Mouse (Mus musculus) intestine, postnatal 0 days (tissue): ENCODE results near the gene Foxj3. TPM values are rescaled to one million over a fixed set of nuclear protein-coding genes. Genes with fewer than 3 reads are reported as not detected.

Source experiments
- ATAC-seq: fragments of 200-750 bp; cut with Nextera tagmentation; 2 replicates; pipeline ENCODE4 v1.8.0; 2017; ENCODE audit warnings: mild to moderate bottlenecking, moderate TSS enrichment, moderate library complexity
- H3K27ac ChIP-seq: fragments of 300-500 bp; sonication (generic); 2 replicates; pipeline ENCODE4 v1.5.1; 2014; ENCODE audit warnings: mild to moderate bottlenecking, low read depth, low read length, moderate library complexity
- H3K27me3 ChIP-seq: fragments of 300-500 bp; sonication (generic); replicated peaks from 2 replicates; pipeline ENCODE4 v1.6.1; 2014; ENCODE audit warnings: low read length, mixed read lengths; ENCODE audit not compliant: control insufficient read depth, insufficient read depth
- H3K36me3 ChIP-seq: fragments of 300-500 bp; sonication (generic); 2 replicates; pipeline ENCODE4 v1.6.1; 2014; ENCODE audit warnings: mild to moderate bottlenecking, moderate library complexity; ENCODE audit not compliant: control insufficient read depth, insufficient read depth
- H3K4me1 ChIP-seq: fragments of 300-500 bp; sonication (generic); replicated peaks from 2 replicates; pipeline ENCODE4 v1.6.1; 2014; ENCODE audit warnings: antibody characterized with exemption, low read length, mixed read lengths; ENCODE audit not compliant: control insufficient read depth, insufficient read depth
- H3K4me2 ChIP-seq: fragments of 300-500 bp; sonication (generic); replicated peaks from 2 replicates; pipeline ENCODE4 v1.6.1; 2014; ENCODE audit warnings: low read depth, mild to moderate bottlenecking, moderate library complexity
- H3K4me3 ChIP-seq: fragments of 300-500 bp; sonication (generic); 2 replicates; pipeline ENCODE4 v1.5.1; 2014; ENCODE audit warnings: low read depth, low read length
- H3K9ac ChIP-seq: fragments of 300-500 bp; sonication (generic); 2 replicates; pipeline ENCODE4 v1.6.1; 2014; ENCODE audit warnings: mild to moderate bottlenecking, low read depth, low read length
- H3K9me3 ChIP-seq: fragments of 300-500 bp; sonication (generic); 2 replicates; pipeline ENCODE4 v1.6.1; 2016; ENCODE audit warnings: mixed run types; ENCODE audit not compliant: control insufficient read depth
- CTCF ChIP-seq: sonication (generic); IDR thresholded peaks from 2 replicates; pipeline ENCODE4 v1.5.1; 2016; ENCODE audit warnings: low read depth, mild to moderate bottlenecking, control low read depth, antibody characterized with exemption, moderate library complexity
- WGBS: fragments of 180-500 bp; shearing (Covaris S2); extraction: QIAGEN DNeasy Blood & Tissue Kit; methylation state at CpG from one replicate; pipeline ENCODE4 v1.1.7; 2014; 5-methylcytosine and 5-hydroxymethylcytosine counted together
- polyA plus RNA-seq: library from polyadenylated mRNA; unstranded; fragments of >200 nt; fragmentation: Nextera tagmentation; extraction: Ambion mirVana; gene quantifications from 2 replicates; pipeline ENCODE4 v1.2.1, GENCODE M21; 2015

The Foxj3 gene
- polyA plus RNA-seq, 1 experiment from 2014 or later: 11.8 TPM

GRCm38 (mm10) chr4:119637176-119637845 lies 100.5 kb downstream of the Foxj3 start, which contains the start of gene Guca2a:
Gene Guca2a, plus strand, starts transcription at chr4:119637704.
- Histone ChIP-seq H3K4me3 (peak within 1 kb of the TSS; percentile 13; the same call in 1 of the 2 replicates), H3K4me2 (peak within 1 kb of the TSS; percentile 52), H3K4me1 (peaks cover 5% of the 10 kb centered on the region; the same call in 1 of the 2 replicates), H3K9me3 (no peaks in the 10 kb centered on the region), H3K27me3 (no peaks in the 10 kb centered on the region), H3K36me3 (no peaks in the 10 kb centered on the region), H3K9ac (peak within 1 kb of the TSS; percentile 17; the same call in 1 of the 2 replicates), H3K27ac (peak within 1 kb of the TSS; percentile 68)
- 57% methylated on average over 4 of the region's 4 CpGs for WGBS
- peak; percentile 79 for ATAC-seq
- no peak for TF ChIP-seq CTCF

DNA sequence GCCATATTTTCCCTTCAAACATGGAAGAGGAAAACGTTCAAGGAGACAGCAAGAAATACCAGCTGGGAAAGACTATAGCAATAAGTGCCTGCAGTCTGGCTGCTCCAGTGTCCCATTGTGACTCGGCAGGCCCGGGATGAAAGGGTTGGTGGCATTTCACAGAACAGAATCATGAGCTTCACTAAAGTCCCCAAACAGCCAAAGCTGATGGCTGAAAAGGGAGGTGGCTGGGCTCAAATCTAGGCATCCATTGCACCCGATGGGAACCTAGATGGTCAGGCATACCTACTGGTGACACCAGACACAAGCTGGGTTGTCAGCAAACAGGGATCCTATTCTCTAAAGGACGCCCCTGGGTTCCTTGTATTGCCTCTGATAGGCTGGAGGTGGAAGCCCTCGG lies 101.1 kb downstream of the Foxj3 start:
- H3K9me3 ChIP-seq: no peaks in the 10 kb centered on the region
- H3K4me3 ChIP-seq: peak overlapping the region; percentile 13; the same call in 1 of the 2 replicates
- WGBS: 71% methylated on average over 6 of the region's 6 CpGs
- no peak for ATAC-seq
- H3K9ac ChIP-seq: peak overlapping the region; percentile 17; the same call in 1 of the 2 replicates
- peak overlapping the region; percentile 68; the same call in 1 of the 2 replicates for H3K27ac ChIP-seq
- peaks cover 5% of the 10 kb centered on the region; the same call in 1 of the 2 replicates for H3K4me1 ChIP-seq
- no peaks in the 10 kb centered on the region for H3K36me3 ChIP-seq
- peak overlapping the region; percentile 52 for H3K4me2 ChIP-seq
- no peak for TF ChIP-seq CTCF
- H3K27me3 ChIP-seq: no peaks in the 10 kb centered on the region

GRCm38 (mm10) chr4:119638656-119639055 lies 101.9 kb downstream of the Foxj3 start:
- no peak for TF ChIP-seq CTCF
- Histone ChIP-seq H3K27ac (no peak overlapping the region), H3K36me3 (no peaks in the 10 kb centered on the region), H3K4me1 (peaks cover 5% of the 10 kb centered on the region; the same call in 1 of the 2 replicates), H3K27me3 (no peaks in the 10 kb centered on the region), H3K9ac (no peak overlapping the region), H3K4me2 (peak overlapping the region; percentile 52), H3K4me3 (peak overlapping the region; percentile 13; the same call in 1 of the 2 replicates), H3K9me3 (no peaks in the 10 kb centered on the region)
- 56% methylated on average over 11 of the region's 11 CpGs for WGBS
- no peak for ATAC-seq

GRCm38 (mm10) chr4:119642666-119643065 lies 105.9 kb downstream of the Foxj3 start:
- H3K9me3 ChIP-seq: no peaks in the 10 kb centered on the region
- H3K4me3 ChIP-seq: no peak overlapping the region
- H3K27me3 ChIP-seq: no peaks in the 10 kb centered on the region
- H3K27ac ChIP-seq: no peak overlapping the region
- 85% methylated on average over 4 of the region's 4 CpGs for WGBS
- no peak for ATAC-seq
- H3K36me3 ChIP-seq: no peaks in the 10 kb centered on the region
- peaks cover 5% of the 10 kb centered on the region; the same call in 1 of the 2 replicates for H3K4me1 ChIP-seq
- no peak overlapping the region for H3K9ac ChIP-seq
- H3K4me2 ChIP-seq: no peak overlapping the region
- TF ChIP-seq CTCF: peak; percentile 48

DNA sequence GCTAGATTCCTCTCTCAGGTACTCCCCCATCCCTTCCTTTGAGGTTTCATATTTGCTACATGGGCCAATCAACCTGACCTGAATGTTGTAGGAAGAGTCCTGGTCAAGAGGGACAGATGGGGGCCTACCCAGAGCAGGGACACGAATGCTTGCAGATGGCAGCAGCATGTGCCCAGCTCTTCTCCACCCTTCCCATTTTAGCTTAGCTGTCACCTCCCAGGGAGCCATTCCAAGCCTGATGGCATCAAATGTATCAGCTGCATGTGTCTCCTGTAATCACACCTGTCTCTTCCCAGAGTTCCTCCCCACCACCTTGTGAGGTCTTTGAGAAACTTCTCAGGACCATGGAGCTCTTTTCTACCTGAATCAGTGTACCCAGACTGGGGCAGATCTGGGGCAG lies 120.2 kb downstream of the Foxj3 start:
- TF ChIP-seq CTCF: no peak
- no peak overlapping the region for H3K27ac ChIP-seq
- H3K27me3 ChIP-seq: no peaks in the 10 kb centered on the region
- H3K4me2 ChIP-seq: peak overlapping the region; percentile 48
- no peak overlapping the region for H3K4me3 ChIP-seq
- no peak overlapping the region for H3K9ac ChIP-seq
- 73% methylated on average over 1 of the region's 1 CpGs for WGBS
- H3K4me1 ChIP-seq: peaks cover 3% of the 10 kb centered on the region; the same call in 1 of the 2 replicates
- H3K36me3 ChIP-seq: no peaks in the 10 kb centered on the region
- H3K9me3 ChIP-seq: no peaks in the 10 kb centered on the region; the same call in 1 of the 2 replicates
- ATAC-seq: no peak

GRCm38 (mm10) chr4:119658246-119658645 lies 121.4 kb downstream of the Foxj3 start:
- Histone ChIP-seq H3K27ac (peak overlapping the region; percentile 86), H3K9ac (no peak overlapping the region), H3K27me3 (no peaks in the 10 kb centered on the region), H3K9me3 (no peaks in the 10 kb centered on the region; the same call in 1 of the 2 replicates), H3K4me2 (peak overlapping the region; percentile 48), H3K4me1 (peaks cover 3% of the 10 kb centered on the region; the same call in 1 of the 2 replicates), H3K4me3 (peak overlapping the region; percentile 11; the same call in 1 of the 2 replicates), H3K36me3 (no peaks in the 10 kb centered on the region)
- peak; percentile 60 for ATAC-seq
- 19% methylated on average over 2 of the region's 2 CpGs for WGBS
- TF ChIP-seq CTCF: no peak
